Mouse (Mus musculus) left cerebral cortex, postnatal 4 days (tissue): ENCODE measurements around the gene Slc25a25. TPM values are rescaled to one million over a fixed set of nuclear protein-coding genes. Genes with fewer than 3 reads are reported as not detected.
A peak's percentile ranks its signal among the peaks of the same experiment; 100 is the strongest.

ENCODE experiments used
- DNase-seq: peaks from one replicate; pipeline ENCODE4 v3.0.0-alpha.2; 2022
- intact Hi-C: fragments of 180-260 bp; cut with DNase I; formaldehyde crosslinking; loops from one replicate; pipeline ENCODE4 v1.15.1; 2025
- total RNA-seq, 2 experiments: library from RNA; stranded (reverse); gene quantifications; 2 replicates each; pipeline ENCODE4 v1.2.3; 2021

Gene Slc25a25
- total RNA-seq, 2 experiments from 2014 or later = 47.9 to 50.8 TPM

DNA sequence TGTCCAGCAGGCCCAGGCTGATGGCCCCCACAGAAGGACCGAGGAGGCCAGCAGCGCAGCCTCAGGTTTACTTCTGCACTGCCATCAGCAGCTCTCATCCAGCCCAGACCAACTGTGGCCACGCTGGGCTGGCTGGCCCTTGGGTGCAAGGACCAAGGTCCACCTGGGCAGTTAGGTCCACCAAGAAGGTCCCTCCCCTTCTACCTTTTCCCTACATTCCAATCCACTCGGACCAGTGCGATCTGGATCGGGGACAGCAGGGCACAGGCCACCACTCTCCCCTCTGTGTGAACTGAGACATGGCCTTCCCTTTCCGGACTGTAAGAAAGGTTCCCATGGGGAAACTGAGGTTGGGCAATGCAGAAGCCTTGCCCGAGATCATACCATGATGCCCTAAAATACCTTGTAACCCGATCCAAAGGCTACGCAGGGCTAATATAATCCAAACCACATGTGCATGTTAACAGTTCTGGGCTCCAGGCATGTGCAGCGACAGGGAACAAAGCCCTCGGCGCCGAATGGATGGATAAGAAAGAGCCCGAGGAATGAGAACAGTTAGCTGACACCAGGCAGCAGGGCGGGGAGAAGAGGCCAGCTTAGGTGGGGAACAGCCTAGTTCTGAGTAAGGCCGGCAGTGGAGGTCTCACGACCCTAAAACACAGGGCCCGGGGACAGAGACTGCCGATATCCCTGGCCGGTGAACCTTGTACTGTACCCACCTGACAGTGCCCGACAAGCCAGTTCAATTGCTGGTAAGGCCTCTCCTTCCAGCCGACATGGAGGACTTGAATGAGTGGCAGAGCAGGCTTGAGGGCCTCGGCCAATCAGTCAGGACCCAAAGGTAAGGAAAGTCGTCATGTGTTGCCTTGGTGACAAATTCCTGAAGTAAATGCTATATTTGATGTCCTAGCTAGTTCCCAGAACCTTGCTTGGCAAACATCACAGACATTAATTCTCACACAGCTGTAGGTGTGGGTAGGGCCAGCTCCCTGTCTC lies 42.5 kb downstream of the Slc25a25 start:
- intact Hi-C loops = no loop called here
- DNase-seq = no peak

DNA sequence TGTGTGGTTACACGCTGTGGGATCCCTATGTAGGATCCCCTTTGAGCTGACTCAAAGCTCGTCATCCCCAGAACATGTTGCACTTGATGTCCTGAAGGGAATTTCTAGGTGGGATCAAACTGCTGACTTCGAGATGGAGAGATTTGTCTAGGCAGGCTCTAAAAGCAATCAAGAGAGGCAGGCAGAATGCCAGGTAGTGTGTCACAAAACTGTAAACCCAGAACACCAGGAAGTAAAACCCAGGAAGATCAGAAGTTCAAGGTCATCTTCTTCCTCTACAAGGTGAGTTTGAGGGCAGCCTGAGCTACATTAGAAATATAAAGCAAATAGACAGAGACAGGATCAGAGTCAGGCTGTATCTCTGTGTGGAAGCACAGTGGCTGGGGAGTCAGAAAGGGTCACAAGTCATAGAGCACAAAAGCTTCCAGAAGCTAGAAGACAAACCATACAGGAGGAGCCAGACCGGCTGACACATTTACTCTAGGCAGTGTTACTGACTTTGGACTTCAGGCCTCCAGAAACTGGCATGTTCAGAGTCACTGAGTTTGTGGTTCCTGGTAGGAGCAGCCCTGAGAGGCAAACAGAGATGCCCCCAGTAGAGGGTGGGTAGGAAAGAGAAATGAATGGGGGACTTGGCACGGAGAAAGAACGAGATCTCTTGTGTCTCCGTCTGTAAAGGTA lies 44.0 kb downstream of the Slc25a25 start:
- intact Hi-C loops = loop anchor here (2.0 kb wide), 1 partner anchor 72 kb away; no protein-coding TSS in a partner anchor
- no peak for DNase-seq

DNA sequence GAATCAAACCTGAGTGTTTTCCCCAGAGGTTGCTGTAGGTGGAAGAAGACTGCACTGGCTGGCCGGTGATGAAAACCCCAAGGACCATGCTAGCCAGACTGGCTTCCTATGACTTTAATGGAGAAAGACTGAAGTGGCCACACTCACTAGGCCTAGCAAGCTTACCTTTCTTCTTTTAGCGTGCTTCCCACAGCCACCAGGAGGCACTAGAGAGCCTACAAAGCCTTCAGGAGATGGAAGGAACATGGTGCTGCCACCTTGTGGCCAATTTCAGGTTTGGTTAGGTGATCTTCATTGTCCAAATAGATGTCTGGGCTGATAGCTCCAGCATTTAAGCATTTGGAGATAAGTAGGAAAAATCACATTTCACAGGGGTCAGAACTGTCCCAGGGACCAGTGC lies 46.6 kb downstream of the Slc25a25 start:
- intact Hi-C loops = loop anchor here (5.0 kb wide), 1 partner anchor 163 kb away; no protein-coding TSS in a partner anchor
- peak; percentile 97 for DNase-seq

DNA sequence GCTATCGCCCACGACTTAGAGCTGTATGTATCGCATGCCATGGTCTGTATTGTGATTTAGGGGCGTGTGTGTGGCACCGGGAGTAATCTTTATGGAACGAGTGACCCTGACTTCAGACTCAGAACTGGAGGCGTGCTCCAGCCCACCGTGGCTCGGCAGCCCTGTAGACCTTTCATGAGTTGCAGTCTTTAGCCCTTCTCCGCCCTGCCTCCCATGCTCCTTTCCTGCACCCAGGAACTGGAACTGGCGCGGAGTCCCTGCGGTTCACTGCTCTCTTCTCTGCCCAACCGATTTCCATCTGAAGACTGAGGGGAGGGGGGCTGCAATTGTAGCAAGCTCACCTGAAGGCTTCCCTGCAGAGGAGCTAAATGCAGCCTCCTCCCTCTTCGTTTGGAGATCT lies 54.5 kb downstream of the Slc25a25 start:
- intact Hi-C loops = no loop called here
- no peak for DNase-seq

- intact Hi-C loops = no loop called here
- DNase-seq = peak; percentile 89
Observed at GRCm38 (mm10) chr2:32395946-32396621, 55.2 kb downstream of the Slc25a25 start.

DNA sequence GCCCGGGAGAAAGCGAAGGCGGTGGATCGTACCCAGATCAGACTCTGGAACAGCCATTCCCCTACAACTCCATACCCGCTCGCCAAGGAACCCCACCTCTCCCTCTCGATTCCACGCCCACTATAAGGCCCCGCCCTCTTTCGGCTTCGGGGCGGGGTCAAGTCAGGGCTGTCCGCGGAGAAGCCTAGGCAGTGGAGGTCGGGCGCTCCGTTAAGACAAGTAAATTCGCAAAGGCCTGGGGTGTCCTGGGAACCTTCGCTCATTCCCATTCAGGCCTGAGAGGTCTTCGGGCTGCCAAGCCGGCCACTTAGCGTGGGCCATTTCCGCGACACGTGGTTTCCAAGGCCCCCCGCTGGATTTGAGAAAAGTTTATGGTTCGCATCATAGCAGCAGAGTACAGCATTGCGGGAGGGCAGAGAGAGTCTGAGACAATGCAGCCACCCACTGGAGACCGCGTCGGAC lies 55.7 kb downstream of the Slc25a25 start, which contains the start of gene Ptges2:
Gene Ptges2, plus strand, starts transcription at position 413 of the 462 bp plus-strand sequence.
- intact Hi-C loops = no loop called here
- DNase-seq = peak; percentile 89

DNA sequence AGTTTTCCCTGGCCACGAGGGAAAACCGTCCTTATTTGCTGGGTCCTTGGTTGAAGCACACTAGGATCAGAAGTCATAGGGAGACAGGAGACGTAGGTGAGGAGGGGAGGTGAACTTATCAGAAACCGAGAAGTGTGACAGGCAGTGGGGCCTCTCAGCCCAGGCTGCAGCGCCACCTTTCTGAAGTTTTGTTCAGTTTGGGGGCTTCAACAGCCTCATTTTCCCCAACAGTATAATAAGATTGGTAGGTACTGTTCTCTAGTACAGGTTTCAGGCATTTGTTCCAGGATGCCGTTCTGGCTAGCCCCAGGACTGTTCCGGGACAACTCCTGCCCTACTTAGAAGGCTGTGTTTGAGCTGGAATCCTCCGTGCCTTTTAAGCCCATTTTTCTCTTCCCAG lies 56.3 kb downstream of the Slc25a25 start:
- DNase-seq = peak; percentile 30
- intact Hi-C loops = no loop called here

- no peak for DNase-seq
- intact Hi-C loops = no loop called here
Observed at GRCm38 (mm10) chr2:32392063-32392462, 59.2 kb downstream of the Slc25a25 start.

DNA sequence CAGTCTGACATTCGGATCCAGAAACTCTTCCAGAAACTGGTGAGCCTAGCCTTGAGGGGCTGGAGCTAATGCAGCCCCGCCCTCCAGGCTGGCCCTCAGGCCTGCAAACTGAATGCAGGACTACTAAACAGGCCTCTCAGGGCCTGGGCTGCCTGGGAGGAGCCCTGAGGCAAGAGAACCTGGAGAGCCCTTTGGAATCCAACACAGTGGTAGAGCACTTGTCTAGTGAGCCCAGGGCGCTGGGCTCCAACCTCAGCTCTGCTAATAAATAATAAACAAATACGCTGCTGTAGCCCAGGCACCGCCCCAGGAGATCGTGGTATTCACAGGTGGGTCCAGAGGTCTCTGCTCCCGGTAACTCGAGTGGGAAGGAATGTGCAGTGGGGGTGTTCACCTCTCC lies 60.4 kb downstream of the Slc25a25 start:
- intact Hi-C loops = no loop called here
- no peak for DNase-seq

DNA sequence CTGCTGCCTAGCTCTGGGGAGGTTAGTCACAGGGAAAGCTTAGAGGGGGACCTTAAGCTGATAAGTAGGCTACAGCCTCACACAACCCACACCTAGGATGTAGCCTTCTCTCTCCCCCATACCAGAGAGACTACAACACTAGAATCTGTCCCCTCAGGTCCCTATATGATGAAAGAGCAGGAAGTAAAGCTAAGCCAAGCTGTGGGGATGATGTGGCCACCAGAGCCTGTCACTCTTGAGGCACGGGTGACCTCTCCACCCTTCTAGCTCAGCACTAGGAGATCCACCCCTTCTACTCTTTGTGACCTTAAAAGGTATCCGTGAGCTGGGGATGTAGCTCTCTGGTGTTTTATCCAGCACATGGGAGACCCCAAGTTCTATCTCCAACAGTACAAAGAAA lies 62.1 kb downstream of the Slc25a25 start:
- intact Hi-C loops = no loop called here
- no peak for DNase-seq

GRCm38 (mm10) chr2:32387706-32388490 lies 63.3 kb downstream of the Slc25a25 start, which contains the start of gene Lcn2:
Lcn2 (minus strand) TSS chr2:32388252.
- intact Hi-C loops = no loop called here

DNA sequence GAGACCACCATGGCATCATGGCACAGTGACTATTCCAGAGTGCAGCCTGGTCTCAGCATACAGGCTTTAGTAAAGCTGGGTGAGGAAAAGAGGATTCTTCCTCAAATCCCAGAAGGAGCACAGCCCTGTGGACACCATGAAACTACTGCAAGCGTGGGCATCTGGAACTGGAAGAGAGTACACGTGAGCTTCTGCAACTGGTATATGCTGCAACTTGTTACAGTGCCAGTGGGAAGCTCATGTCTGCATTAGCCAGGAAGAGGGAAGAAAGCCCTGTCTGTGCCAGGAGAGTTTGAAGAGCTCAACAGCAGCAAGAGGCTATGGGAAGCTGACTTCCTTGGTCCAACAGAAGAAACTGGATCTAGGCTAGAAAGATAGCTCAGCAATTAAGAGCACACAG lies 68.6 kb downstream of the Slc25a25 start:
- intact Hi-C loops = no loop called here
- no peak for DNase-seq

More at GRCm38 (mm10) chr2:32387706-32388490, 63.3 kb downstream of the Slc25a25 start, which contains the start of gene Lcn2:
- no peak for DNase-seq

GRCm38 (mm10) chr2:32381775-32382223 lies 69.4 kb downstream of the Slc25a25 start, which contains the start of gene 1110008P14Rik:
1110008P14Rik (minus strand) TSS chr2:32381938.
- peak; percentile 92 for DNase-seq
- intact Hi-C loops = no loop called here

DNA sequence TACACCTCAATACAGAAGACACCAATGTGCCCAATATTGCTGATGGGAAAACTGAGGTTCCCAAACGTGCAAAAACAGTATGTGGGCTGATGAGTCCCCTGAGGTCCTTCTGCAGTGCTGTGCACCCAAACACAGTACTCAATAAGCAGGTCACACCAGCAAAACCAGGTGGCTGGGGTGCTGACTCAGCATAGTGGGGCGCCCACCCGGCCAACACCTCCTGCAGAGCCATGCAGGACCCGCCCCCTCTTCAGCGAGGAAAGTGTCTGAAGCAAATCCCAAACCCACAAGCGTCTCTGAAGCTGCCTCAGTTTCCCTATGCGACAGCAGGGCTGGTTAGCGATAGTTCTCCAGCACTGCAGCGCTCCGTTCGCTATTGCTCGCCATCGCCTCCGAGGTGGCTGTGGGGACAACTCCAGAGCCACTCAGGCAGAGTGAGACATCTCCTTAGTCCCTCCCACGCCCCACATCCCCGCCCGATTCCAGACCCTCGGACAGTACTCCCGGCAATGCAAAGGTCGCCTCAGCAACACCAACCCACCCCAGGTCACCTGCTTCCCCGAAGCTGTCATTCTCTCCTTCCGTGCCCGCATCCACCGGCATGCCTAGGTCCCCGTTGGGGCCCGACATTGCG lies 70.0 kb downstream of the Slc25a25 start:
- peak; percentile 54 for DNase-seq
- intact Hi-C loops = no loop called here

DNA sequence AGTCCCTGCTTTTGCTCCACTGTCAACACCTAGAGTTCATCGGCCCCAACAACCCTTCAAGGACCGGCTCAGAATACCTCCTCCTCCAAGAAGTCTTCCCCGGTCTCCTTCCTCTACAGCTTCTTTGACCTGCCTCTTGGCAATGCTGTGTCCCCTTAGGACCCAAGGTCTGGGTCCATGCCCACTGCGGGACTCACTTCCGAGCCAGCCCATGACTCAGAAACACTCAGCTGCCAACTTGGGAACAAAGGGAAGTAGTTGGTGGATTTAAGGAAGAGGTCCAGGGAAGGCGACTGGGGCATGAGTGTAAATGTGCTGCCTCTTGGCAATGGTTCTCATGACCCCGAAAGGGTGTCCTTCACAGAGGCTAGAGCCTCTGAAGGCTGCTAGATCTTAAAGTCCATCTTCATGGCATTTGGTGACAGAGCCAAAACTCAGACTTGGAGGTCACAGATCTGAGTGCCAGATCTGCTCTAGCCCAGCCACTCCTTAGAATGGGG lies 71.2 kb downstream of the Slc25a25 start:
- intact Hi-C loops = no loop called here
- no peak for DNase-seq

- DNase-seq = no peak
- intact Hi-C loops = no loop called here
Observed at GRCm38 (mm10) chr2:32376963-32377362, 74.3 kb downstream of the Slc25a25 start.

- DNase-seq = no peak
- intact Hi-C loops = no loop called here
Observed at GRCm38 (mm10) chr2:32375317-32375940, 75.8 kb downstream of the Slc25a25 start.

GRCm38 (mm10) chr2:32374191-32374590 lies 77.1 kb downstream of the Slc25a25 start:
- no peak for DNase-seq
- intact Hi-C loops = no loop called here

DNA sequence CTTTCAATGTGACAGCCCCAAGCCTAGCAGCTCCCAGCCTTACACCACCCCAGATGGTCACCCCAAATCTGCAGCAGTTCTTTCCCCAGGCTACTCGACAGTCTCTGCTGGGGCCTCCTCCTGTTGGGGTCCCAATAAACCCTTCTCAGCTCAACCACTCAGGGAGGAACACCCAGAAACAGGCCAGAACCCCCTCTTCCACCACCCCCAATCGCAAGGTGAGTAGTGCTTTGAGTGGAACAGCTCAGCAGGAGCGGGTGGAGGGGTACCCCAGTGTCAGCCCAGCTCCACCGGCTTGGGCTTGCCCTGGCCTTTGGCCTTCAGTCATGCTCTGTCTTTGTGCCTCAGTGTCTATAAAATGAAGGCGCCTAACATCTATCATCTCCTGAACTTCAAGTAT lies 83.9 kb downstream of the Slc25a25 start:
- intact Hi-C loops = no loop called here
- no peak for DNase-seq
